Mouse (Mus musculus) ES-E14 (cell line): ENCODE data around the gene 2310022A10Rik. TPM values are rescaled to one million over a fixed set of nuclear protein-coding genes. Genes with fewer than 3 reads are reported as not detected.

Experiments
- DNase-seq: peaks from one replicate; pipeline ENCODE4 v3.0.0-alpha.2; 2013; ENCODE audit warnings: low read depth, low spot score
- H3K27ac ChIP-seq: 2 replicates; pipeline ENCODE4 v1.5.1; 2012; ENCODE audit warnings: low read depth, mild to moderate bottlenecking, low read length, moderate library complexity, mixed read lengths; ENCODE audit not compliant: poor library complexity, insufficient read depth, severe bottlenecking
- H3K36me3 ChIP-seq: 2 replicates; pipeline ENCODE4 v1.6.1; 2012; ENCODE audit warnings: mild to moderate bottlenecking, low read length, moderate library complexity, mixed read lengths; ENCODE audit not compliant: control insufficient read depth, poor library complexity, insufficient read depth, severe bottlenecking
- H3K4me1 ChIP-seq, 2 experiments: fragments of 150-350 bp in 1 of 2; sonication (generic) in 1 of 2; 2 replicates each; pipeline ENCODE4 v1.6.1; 2012; ENCODE audit warnings: low read length in 2 of 2, mild to moderate bottlenecking in 1 of 2, mixed read lengths in 1 of 2; ENCODE audit not compliant: control insufficient read depth in 2 of 2, insufficient read depth in 2 of 2, poor library complexity in 1 of 2
- H3K4me3 ChIP-seq, 2 experiments: fragments of 150-350 bp in 1 of 2; sonication (generic) in 1 of 2; 2 replicates each; pipeline ENCODE4 v1.5.1; 2012; ENCODE audit warnings: low read length in 2 of 2, low read depth in 1 of 2, mild to moderate bottlenecking in 1 of 2, mixed read lengths in 1 of 2; ENCODE audit not compliant: insufficient read depth in 1 of 2, poor library complexity in 1 of 2, severe bottlenecking in 1 of 2
- H3K9ac ChIP-seq: 2 replicates; pipeline ENCODE4 v1.6.1; 2012; ENCODE audit warnings: low read depth, mild to moderate bottlenecking, low read length, mixed read lengths; ENCODE audit not compliant: poor library complexity, insufficient read depth, severe bottlenecking
- H3K9me3 ChIP-seq: fragments of 150-350 bp; sonication (generic); 2 replicates; pipeline ENCODE4 v1.6.1; 2012; ENCODE audit warnings: low read depth, mild to moderate bottlenecking, low read length; ENCODE audit not compliant: control insufficient read depth, insufficient read depth
- CHD2 ChIP-seq: IDR thresholded peaks from 2 replicates; pipeline ENCODE4 v1.6.1; 2014; ENCODE audit warnings: mild to moderate bottlenecking, low read depth, low read length, inconsistent platforms
- HCFC1 ChIP-seq: IDR thresholded peaks from 2 replicates; pipeline ENCODE4 v1.6.1; 2012; ENCODE audit warnings: low read length, inconsistent platforms, borderline replicate concordance; ENCODE audit not compliant: insufficient read depth
- MAFK ChIP-seq: IDR thresholded peaks from 2 replicates; pipeline ENCODE4 v1.6.1; 2014; ENCODE audit warnings: mild to moderate bottlenecking, low read depth, low read length, inconsistent platforms; ENCODE audit not compliant: insufficient read depth
- ZC3H11A ChIP-seq: IDR thresholded peaks from 2 replicates; pipeline ENCODE4 v1.6.1; 2012; ENCODE audit warnings: low read depth, mild to moderate bottlenecking, inconsistent platforms, low read length, borderline replicate concordance
- ZNF384 ChIP-seq: IDR thresholded peaks from 2 replicates; pipeline ENCODE4 v1.6.1; 2012; ENCODE audit warnings: low read depth, low read length, inconsistent platforms
- in situ Hi-C, 2 experiments: fragments of 600-800 bp; cut with MboI; formaldehyde crosslinking; loops; one replicate each; pipeline ENCODE4 v1.15.1; 2025; ENCODE audit warnings: low sequenced_read_pairs in 2 of 2, inconsistent platforms in 1 of 2; ENCODE audit not compliant: unreplicated experiment in 2 of 2
- total RNA-seq: library from RNA; depleted of rRNA; stranded (reverse); fragments of 300-350 nt; gene quantifications from 2 replicates; pipeline ENCODE4 v1.2.3, GENCODE M21; 2012

2310022A10Rik gene
- total RNA-seq, 1 experiment = 15.9 TPM

DNA sequence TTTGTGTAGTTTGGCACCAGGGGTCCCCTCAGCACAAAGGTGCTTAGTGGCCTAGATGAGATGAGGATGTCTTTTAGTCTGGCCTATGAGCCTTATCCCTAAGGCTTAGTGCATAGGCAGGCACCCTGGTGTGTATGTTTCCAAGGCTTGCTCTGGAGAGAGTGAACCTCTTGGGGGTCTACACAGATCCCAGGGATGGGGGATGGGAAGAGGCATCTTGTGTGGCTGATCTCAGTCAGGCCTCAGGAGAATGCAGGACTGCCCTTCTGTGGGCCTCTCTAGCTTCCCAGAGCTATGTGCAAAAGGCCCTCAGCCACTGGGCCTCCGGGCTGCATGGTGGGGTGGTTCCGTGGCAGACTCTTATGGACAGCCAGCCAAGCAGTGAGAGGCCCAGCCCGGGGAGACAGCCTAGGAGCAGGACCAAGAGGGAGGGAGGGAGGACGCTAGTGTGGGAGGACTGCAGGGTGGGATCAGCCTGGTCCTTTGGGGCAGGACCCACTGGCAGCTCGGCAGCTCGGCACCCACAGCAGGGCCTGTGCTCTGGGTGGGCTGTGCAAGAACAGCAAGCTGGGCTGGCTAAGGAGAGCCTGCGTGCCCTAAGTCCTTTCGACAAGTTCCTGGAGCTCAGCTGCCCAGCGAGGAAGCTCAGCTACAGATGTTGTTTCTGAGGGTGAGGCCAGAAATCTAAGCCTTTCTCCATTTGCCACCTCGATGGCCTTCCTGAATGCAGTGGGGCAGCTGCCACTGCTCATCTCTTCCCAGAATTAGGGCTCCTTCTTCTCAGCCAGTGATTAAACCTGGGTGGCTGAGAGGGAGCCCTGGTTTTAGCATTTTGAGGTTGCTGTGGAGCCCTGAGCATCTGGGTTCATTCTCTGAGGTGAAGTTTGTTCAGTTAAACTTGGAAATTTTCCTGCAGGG is 43.8 kb downstream of the 2310022A10Rik start:
- Histone ChIP-seq H3K36me3 (peaks cover 11% of the 10 kb centered on the region; the same call in 1 of the 2 replicates), H3K4me1 (peaks cover 7 to 36% of the 10 kb centered on the region in 2 experiments; a peak in 3 of 4 replicates), H3K9ac (no peak overlapping the region), H3K4me3 (no peak overlapping the region), H3K27ac (no peak overlapping the region), H3K9me3 (no peaks in the 10 kb centered on the region)
- TF ChIP-seq HCFC1 (no peak), ZC3H11A (no peak), CHD2 (no peak), ZNF384 (no peak), MAFK (no peak)
- no peak for DNase-seq
- in situ Hi-C loops = no loop called here

DNA sequence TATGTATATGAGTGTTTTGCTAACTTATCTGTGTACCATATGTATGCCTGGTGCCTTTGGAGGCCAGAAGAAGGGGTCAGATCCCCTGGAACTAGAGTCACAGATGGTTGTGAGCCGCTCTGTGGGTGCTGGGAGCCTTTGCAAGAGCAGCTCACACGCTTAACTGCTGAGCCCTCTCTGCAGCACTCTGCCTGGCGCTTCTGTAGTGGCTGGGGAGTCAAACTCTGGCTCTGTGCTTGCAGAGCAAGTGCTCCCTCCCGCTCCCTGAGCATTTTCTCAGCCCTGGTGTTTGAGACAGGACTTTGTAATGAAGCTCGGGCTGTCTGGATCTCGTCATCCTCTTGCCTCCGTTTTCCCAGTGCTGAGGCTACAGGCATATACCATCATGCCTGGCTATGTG is 45.0 kb downstream of the 2310022A10Rik start:
- Histone ChIP-seq H3K4me1 (peaks cover 10 to 33% of the 10 kb centered on the region in 2 experiments; a peak in 3 of 4 replicates), H3K36me3 (peaks cover 11% of the 10 kb centered on the region; the same call in 1 of the 2 replicates), H3K4me3 (no peak overlapping the region), H3K9me3 (no peaks in the 10 kb centered on the region), H3K9ac (no peak overlapping the region), H3K27ac (no peak overlapping the region)
- in situ Hi-C loops = no loop called here
- DNase-seq = no peak
- TF ChIP-seq HCFC1 = no peak
- TF ChIP-seq ZC3H11A = no peak
- no peak for TF ChIP-seq CHD2
- TF ChIP-seq MAFK = no peak
- no peak for TF ChIP-seq ZNF384

DNA sequence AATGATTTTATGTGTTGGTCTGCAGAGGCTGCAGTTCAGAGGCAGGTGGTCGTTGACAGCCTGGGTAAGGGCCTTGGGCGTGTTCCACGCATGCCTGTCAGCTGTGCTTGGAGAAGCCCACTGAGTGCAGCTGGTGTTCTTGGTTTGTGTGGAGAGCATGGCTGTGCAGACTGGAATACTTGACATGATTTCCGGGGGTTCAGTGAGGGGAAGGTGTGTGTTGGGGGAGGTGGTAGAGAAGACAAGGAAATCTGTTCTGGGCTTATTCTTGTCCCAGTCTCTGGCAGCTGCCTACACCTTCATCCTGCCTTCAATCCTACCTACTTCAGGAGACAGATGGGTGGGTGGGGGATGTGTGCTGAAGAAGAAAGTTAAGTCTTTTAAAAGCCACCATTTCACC is 48.6 kb downstream of the 2310022A10Rik start:
- Histone ChIP-seq H3K4me1 (peaks cover 10 to 25% of the 10 kb centered on the region in 2 experiments), H3K4me3 (no peak overlapping the region), H3K9ac (no peak overlapping the region), H3K36me3 (no peaks in the 10 kb centered on the region), H3K27ac (no peak overlapping the region), H3K9me3 (no peaks in the 10 kb centered on the region)
- no peak for DNase-seq
- in situ Hi-C loops = no loop called here
- no peak for TF ChIP-seq ZNF384
- no peak for TF ChIP-seq ZC3H11A
- TF ChIP-seq HCFC1 = no peak
- no peak for TF ChIP-seq MAFK
- TF ChIP-seq CHD2 = no peak

DNA sequence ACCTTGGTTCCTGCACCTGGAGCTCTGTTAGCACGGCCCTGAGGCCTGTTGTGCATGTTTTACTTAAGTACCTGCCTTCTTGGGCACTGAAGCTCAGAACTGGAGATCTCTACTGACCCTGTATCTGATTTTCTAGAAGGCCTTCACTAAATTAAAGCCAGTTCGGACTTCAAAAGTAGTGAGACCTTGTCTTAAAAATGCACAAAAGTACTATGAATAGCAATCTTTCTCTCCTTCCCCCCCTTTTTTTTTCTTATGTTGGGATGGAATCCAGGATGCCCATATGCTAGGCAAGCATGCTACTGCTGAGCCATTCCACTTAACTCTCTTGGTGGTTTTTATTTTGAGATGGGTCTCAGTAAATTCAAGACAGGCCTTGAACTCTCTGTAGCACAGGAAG is 49.1 kb downstream of the 2310022A10Rik start:
- H3K4me1 ChIP-seq = peaks cover 10 to 22% of the 10 kb centered on the region in 2 experiments
- in situ Hi-C loops = no loop called here
- DNase-seq = no peak
- no peak overlapping the region for H3K4me3 ChIP-seq
- H3K9ac ChIP-seq = no peak overlapping the region
- TF ChIP-seq MAFK (no peak), CHD2 (no peak), HCFC1 (no peak), ZNF384 (no peak), ZC3H11A (no peak)
- no peak overlapping the region for H3K27ac ChIP-seq
- no peaks in the 10 kb centered on the region for H3K36me3 ChIP-seq
- no peaks in the 10 kb centered on the region for H3K9me3 ChIP-seq
